Mouse (Mus musculus) heart, adult 9 months (tissue): ENCODE measurements at regions not wholly inside any gene's neighbourhood (a gene's known extent, or its start where the extent isn't known, plus 50 kb on each side); places are given as distances from the start of the nearest gene placed in this dataset.
"Not testable (repeated sequence)": the region's sequence is repeated elsewhere in the genome, so short reads cannot be mapped to it uniquely, and the experiment has no call there.

ENCODE experiments used
- DNase-seq, 2 experiments: peaks; one replicate each; pipeline ENCODE4 v3.0.0; 2022; ENCODE audit warnings: low spot score in 2 of 2

GRCm38 (mm10) chr17:13488608-13489324 lies 134.4 kb downstream of the Tcp10c start:
- DNase-seq: no peak

DNA sequence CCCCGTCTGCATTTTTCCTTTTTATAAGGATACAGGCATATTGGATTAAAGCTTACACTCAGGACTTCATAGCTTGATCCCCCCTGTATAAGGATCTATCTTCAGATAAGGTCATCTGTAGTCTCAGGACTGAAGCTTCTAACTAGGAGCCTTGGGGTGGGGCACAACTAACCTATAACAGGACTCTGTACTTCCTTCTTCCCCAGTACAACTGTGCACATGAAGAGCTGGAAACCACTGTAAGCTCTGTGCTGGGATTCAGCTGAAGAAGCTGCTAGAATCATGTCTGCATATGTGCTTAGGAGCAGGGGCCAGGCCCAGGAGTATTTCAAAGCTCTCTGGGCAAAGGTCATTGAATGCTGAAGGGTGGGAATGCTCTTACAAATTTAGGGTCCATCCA lies 137.9 kb downstream of the Tcp10c start:
- DNase-seq: not testable (repeated sequence)

DNA sequence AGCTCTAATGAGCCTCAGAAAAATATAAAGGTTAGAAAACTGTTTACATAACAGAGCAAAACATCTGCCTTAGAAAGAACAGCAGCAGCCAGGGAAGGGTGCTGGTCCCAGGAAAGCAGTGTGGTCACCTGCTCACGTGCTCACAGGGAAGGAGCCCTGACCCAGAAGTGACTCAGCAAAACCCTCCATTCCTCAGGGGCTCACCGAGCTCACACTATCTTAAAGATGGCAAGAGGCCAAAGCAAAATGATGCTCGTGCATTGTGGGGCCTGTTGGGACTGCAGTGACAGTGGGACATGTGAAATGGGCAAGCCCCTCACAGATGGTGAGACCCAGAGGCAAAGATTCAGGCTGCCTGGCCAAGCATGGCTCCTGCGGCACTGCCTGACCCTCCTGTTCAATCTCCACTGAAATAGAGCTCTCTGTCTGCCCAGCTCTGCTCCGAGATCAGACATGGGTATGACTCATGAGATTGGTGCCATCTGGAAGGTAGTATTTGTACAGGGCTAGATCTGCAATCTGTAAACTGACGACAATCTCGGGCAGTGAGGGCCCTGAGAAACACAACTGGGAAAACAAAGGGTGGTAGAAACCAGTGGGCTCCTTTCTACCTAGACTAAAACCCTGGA lies 138.4 kb downstream of the Tcp10c start:
- not testable (repeated sequence) for DNase-seq

- DNase-seq: not testable (repeated sequence)
Measured at GRCm38 (mm10) chr17:13493866-13494265, 139.5 kb downstream of the Tcp10c start.

GRCm38 (mm10) chr17:13494475-13494874 lies 140.1 kb downstream of the Tcp10c start:
- not testable (repeated sequence) for DNase-seq

- DNase-seq: not testable (repeated sequence)
Measured at GRCm38 (mm10) chr17:13504365-13504764, 150.0 kb downstream of the Tcp10c start.

DNA sequence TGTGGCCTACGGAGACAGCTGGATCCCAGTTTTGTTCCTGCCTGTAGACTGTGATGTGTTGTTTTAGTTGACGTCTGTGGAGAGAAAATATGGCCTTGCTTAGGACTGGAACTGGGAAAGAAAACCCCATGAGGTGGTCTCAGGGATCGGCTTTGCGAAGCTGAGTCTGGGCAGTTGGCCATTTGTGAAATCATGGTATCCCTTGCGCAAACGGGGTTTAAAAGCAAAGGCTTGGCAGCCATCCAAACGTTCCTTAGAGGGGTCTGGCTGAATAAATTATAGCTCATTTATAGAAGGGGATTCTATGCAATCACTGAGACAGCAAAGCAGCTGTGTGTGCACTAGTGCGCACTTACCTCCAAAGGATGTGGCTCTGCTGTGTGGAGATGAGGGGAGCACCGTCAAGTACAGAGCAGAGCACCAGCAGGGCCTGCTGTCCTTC lies 150.5 kb downstream of the Tcp10c start:
- not testable (repeated sequence) for DNase-seq

GRCm38 (mm10) chr17:13507397-13508063 lies 153.2 kb downstream of the Tcp10c start:
- DNase-seq: not testable (repeated sequence)

DNA sequence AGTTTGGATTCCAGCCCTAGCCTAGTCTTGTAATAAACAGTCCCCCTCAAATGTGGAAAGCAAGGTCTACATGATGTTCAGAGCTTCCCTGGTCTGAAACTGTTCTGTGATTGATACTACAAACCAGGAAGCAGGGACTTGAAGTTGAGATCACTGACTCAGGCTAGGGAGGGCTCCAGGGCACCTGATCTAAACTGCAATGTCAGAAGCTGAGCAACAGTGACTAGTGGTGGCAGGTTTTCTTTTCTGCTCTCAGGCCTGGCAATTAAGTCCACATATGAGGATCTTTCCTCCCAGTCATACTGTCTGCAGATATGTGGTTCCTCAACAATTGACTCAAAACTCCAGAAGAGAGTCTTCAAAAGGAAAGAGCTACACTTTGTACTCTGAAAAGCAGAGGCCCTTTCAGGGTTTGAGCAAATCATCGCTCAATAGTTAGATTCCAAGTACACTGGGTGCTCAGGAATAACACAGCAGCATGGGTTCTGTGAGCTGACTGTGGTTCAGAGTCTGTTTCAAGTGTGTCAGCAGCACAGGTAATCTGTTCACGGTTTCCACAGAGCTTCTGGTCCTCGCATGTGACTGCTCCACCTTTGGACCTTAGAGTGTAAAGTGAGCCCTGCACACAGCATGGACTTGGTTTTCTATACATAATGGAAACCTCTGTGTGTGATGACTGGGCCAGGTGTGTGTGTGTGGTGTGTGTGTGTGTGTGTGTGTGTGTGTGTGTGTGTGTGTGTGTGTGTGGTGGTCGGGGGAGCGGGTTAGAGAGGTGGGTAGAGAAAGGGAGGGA lies 165.2 kb downstream of the Tcp10c start:
- not testable (repeated sequence) for DNase-seq

DNA sequence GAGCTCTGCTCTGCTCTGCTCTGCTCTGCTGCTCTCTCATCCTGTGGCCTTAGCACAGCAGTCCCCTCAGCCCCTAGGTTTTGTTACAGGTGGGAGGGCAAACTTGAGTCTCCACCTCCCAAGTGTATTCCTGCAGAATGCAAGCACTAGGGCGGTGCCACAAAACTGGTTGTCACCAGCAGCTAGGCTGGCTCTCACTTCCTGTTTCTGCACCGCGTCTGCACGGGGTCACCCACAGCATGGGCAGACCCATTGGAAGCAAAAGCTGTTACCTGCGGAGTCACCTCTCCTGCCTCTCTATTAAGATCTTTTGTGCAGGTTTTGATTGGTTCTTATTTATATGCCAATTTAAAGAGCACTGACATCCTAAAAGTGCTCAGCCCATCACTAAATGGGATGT lies 178.2 kb downstream of the Tcp10c start:
- DNase-seq: not testable (repeated sequence)

- no peak for DNase-seq
Measured at GRCm38 (mm10) chr17:13540446-13541241, 186.3 kb downstream of the Tcp10c start.

DNA sequence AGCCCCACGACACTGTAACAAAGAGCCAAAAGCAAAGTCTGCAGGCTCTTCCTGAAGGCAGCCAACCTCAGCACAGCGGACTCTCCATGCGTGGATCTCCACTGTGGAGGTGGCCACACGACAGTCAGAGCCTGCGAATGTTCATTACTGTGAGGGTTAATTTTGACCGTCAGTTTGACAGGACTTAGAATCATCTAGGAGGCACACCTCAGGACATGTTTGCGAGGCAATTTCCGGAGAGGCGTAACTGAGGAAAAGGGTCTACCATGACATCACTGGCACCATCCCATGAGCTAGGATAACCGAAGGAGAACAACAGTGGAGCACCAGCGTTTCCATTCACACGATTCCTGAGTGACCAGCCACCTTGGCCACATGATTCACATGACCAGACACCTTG lies 186.9 kb downstream of the Tcp10c start:
- DNase-seq: no peak

DNA sequence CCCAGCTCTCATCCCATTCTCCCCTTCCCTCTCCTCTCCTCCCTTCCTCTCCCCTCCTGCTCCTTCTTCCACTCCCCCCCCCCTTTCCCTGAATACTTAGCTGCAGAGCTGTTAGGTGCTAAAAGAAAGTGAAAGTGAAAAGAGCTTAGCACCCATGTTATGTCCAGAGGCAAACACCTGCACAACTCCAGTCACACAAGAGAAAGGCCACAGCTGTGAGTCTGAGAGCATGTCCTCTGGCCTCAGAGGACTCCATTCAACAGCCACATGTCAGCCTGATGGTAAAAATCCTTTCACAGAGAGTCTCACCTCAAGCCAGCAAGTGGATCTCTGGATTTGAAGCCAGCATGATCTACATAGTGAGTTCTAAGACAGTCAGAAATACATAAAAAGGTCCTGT lies 187.9 kb downstream of the Tcp10c start:
- DNase-seq: no peak

GRCm38 (mm10) chr17:13542856-13543255 lies 188.5 kb downstream of the Tcp10c start:
- DNase-seq: no peak

DNA sequence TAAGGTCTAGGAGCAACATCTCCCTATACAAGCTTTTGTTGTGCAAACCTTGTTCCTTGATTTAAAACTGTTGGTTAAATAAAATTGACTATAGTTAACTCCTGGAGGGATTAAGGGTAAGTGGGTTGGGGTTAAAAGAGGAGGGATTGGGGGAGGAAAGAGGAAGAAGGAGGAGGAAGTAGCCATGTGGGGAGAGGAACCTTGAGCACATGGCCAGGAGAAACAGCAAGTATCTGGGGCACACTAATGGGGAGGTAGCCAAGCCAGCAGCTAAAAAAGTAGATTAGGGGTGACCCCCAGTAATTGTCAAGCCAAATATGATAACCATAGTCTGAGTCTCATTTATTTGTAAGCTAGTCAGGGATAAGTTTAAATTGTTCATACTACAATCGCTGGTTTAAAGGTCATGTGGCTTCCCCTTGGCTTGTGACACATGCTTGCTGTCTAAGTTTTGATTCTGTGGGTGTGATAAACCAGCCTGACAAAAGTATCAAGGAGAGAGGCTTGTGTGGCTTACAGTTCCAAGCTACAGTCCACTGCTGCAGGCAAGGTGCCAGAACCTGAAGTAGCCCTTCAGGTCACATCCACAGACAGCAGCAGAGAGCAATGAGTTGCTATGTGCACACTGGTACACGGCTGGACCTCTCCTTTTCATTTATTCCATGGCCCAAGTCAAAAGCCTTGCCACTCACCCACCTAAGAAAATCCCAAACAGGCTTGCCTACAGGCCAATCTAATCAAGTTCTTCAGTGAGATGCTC lies 189.8 kb downstream of the Tcp10c start:
- peak in 1 of 2 experiments; percentile 37 for DNase-seq

DNA sequence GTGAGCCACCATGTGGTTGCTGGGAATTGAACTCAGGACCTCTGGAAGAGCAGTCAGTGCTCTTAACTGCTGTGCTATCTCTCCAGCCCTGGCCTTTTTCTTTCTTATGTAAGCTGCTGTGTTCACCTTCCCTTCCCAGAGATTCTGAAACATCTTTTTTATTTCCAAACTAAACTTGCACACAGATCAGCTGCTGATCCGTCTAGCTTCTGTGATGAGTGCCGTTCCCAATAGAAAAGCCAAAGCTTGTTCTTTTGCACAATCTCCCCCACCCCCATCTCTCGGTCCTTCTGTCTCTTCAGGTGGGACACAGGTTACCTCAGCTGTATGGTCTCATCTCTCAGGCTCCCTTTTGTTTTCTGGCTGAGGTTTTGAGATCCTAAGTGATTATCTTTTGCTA lies 191.9 kb downstream of the Tcp10c start:
- DNase-seq: no peak

GRCm38 (mm10) chr17:13546669-13547085 lies 192.3 kb downstream of the Tcp10c start:
- DNase-seq: no peak

- DNase-seq: no peak
Measured at GRCm38 (mm10) chr17:13547657-13548360, 193.4 kb downstream of the Tcp10c start.
